Mouse (Mus musculus): ENCODE results near the gene Hoxd1. TPM values are rescaled to one million over a fixed set of nuclear protein-coding genes. Genes with fewer than 3 reads are reported as not detected.

Hoxd1 gene
- 0.34 TPM for polyA plus RNA-seq (2017; shearing (Covaris generic))

GRCm38 (mm10) chr2:74762522-74763244 is at the start of gene Hoxd1:
Gene Hoxd1 (plus strand): TSS chr2:74762980.

GRCm38 (mm10) chr2:74726551-74726950 is 36.2 kb upstream of the Hoxd1 start, which contains the start of gene Gm28230:
Gene Gm28230 (plus strand): TSS chr2:74726728.

Other genes starting within 250 kb of the Hoxd1 start
- 24.1 TPM for gene Lnpk, start 183.5 kb upstream of the Hoxd1 start, polyA plus RNA-seq (2017; shearing (Covaris generic))
- not detected for gene Evx2, start 103.4 kb upstream of the Hoxd1 start, polyA plus RNA-seq (2017; shearing (Covaris generic))
- not detected for gene Hoxd13, start 94.7 kb upstream of the Hoxd1 start, polyA plus RNA-seq (2017; shearing (Covaris generic))
- gene Hoxd12, start 88.0 kb upstream of the Hoxd1 start, polyA plus RNA-seq (2017; shearing (Covaris generic)) = not detected
- not detected for gene Hoxd11, start 83.4 kb upstream of the Hoxd1 start, polyA plus RNA-seq (2017; shearing (Covaris generic))
- not detected for gene Hoxd10, start 71.1 kb upstream of the Hoxd1 start, polyA plus RNA-seq (2017; shearing (Covaris generic))
- gene Hoxd9, start 65.3 kb upstream of the Hoxd1 start, polyA plus RNA-seq (2017; shearing (Covaris generic)) = not detected
- 0.22 TPM for gene Hoxd8, start 58.4 kb upstream of the Hoxd1 start, polyA plus RNA-seq (2017; shearing (Covaris generic))
- gene Hoxd3, start 51.1 kb upstream of the Hoxd1 start, polyA plus RNA-seq (2017; shearing (Covaris generic)) = not detected
- 0.27 TPM for gene Hoxd4, start 51.1 kb upstream of the Hoxd1 start, polyA plus RNA-seq (2017; shearing (Covaris generic))
- gene Gm28230, start 36.3 kb upstream of the Hoxd1 start, polyA plus RNA-seq (2017; shearing (Covaris generic)) = not detected
- gene Mtx2, start 62.8 kb downstream of the Hoxd1 start, polyA plus RNA-seq (2017; shearing (Covaris generic)) = 29.4 TPM

Measured in effector memory CD4-positive, alpha-beta T cell, adult 7 months (primary cell).